Mouse (Mus musculus): ENCODE measurements around the gene Krtap11-1. TPM values are rescaled to one million over a fixed set of nuclear protein-coding genes. Genes with fewer than 3 reads are reported as not detected.

The Krtap11-1 gene
- polyA plus RNA-seq (2015; fragmentation: Nextera tagmentation; extraction: Ambion mirVana): not detected in 2 replicates

GRCm38 (mm10) chr16:89571083-89571482, at the start of gene Krtap11-1:
Gene Krtap11-1 (minus strand): TSS chr16:89571183.

Other genes with a start within 250 kb of the Krtap11-1 start
- not detected in 2 replicates for gene Krtap21-1, start 167.3 kb downstream of the Krtap11-1 start, polyA plus RNA-seq (2015; fragmentation: Nextera tagmentation; extraction: Ambion mirVana)
- gene Krtap6-2, start 151.1 kb downstream of the Krtap11-1 start, polyA plus RNA-seq (2015; fragmentation: Nextera tagmentation; extraction: Ambion mirVana): not detected in 2 replicates
- gene Krtap8-1, start 83.2 kb downstream of the Krtap11-1 start, polyA plus RNA-seq (2015; fragmentation: Nextera tagmentation; extraction: Ambion mirVana): not detected in 2 replicates
- not detected in 2 replicates for gene Krtap7-1, start 62.9 kb downstream of the Krtap11-1 start, polyA plus RNA-seq (2015; fragmentation: Nextera tagmentation; extraction: Ambion mirVana)